Comparison of ENCODE assay signal across 10 mouse cellular contexts in the genomic region with DNA sequence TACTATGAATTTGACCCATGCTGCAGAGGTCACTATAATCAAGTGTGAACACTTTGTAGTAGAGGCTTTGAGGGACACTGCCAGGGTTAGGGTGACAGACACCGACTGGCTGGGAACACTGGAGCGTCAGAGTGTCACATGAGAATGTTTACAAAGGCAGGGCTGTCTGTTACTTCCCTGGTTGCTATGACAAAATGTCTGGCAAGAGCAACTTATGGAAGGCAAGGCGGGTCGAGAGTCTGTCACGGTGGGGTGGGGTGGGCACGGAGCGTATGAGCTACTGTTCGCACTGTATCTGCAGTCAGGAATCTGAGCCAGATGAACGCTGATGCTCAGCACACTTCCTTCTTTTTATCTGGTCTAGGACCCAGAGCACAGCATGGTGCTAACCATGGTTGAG. TPM values are rescaled to one million over a fixed set of nuclear protein-coding genes. Genes with fewer than 3 reads are reported as not detected.
DNase-seq lines count a peak whose midpoint lies in the region; ATAC-seq and TF ChIP-seq lines count a peak whose summit lies in the region.
"Had no signal": no experiment of that assay in that cellular context is flagged by ENCODE, and none has a peak within 500 bp of the region (broad histone marks: within the 10 kb centered on the region; RNA-seq: fewer than 3 reads in every experiment).

No protein-coding gene starts in this region.

- no peak for ATAC-seq in liver, postnatal 0 days
- 0 out of 2 replicates have a peak, but pooled peaks have one; percentile 22 for ATAC-seq in embryonic facial prominence, embryonic 12.5 days (ENCODE audit: insufficient number of reproducible peaks, insufficient read depth, low FRiP score, low TSS enrichment)
- ATAC-seq in lung, postnatal 0 days = peak; percentile 71

- no peak overlapping the region for H3K4me3 ChIP-seq in heart, embryonic 10.5 days
- no peak overlapping the region for H3K4me3 ChIP-seq in liver, adult 2 months (ENCODE audit: insufficient read depth, low read depth, low read length)
- H3K4me3 ChIP-seq in liver, postnatal 0 days (ENCODE audit: low read depth, low read length) = no peak overlapping the region
- H3K4me3 ChIP-seq in embryonic facial prominence, embryonic 12.5 days = no peak overlapping the region
- no peak overlapping the region for H3K4me3 ChIP-seq in lung, postnatal 0 days (ENCODE audit: low read depth, low read length)
- H3K4me3 ChIP-seq: erythroblast, embryonic 14.5 days had no signal

- intact Hi-C loops in left cerebral cortex, postnatal 14 days (cut with DNase I) = loop anchor here (2.0 kb wide), 1 partner anchor 442 kb away; no protein-coding TSS in a partner anchor

- no peak overlapping the region for H3K4me2 ChIP-seq in liver, postnatal 0 days (ENCODE audit: low read depth, low read length)
- no peak overlapping the region for H3K4me2 ChIP-seq in embryonic facial prominence, embryonic 12.5 days (replicated peaks)
- no peak overlapping the region for H3K4me2 ChIP-seq in lung, postnatal 0 days (replicated peaks; ENCODE audit: low read depth, low read length)

- whole genome bisulfite sequencing in heart, embryonic 10.5 days = 38% methylated on average over 9 of the region's 9 CpGs
- WGBS in liver, adult 2 months = 46% methylated on average over 9 of the region's 9 CpGs
- WGBS in liver, postnatal 0 days (ENCODE audit: insufficient replicate concordance) = 55% methylated on average over 9 of the region's 9 CpGs
- WGBS in embryonic facial prominence, embryonic 12.5 days = 50% methylated on average over 9 of the region's 9 CpGs
- WGBS in lung, postnatal 0 days = 26% methylated on average over 9 of the region's 9 CpGs

- TF ChIP-seq CTCF in liver, adult 2 months (IDR thresholded peaks at IDR 0.05; ENCODE audit: low read depth, low read length) = no peak
- no peak for TF ChIP-seq CTCF in liver, postnatal 0 days (IDR thresholded peaks at IDR 0.05; ENCODE audit: low read depth)
- no peak for TF ChIP-seq CTCF in lung, postnatal 0 days (IDR thresholded peaks at IDR 0.05)

- no peaks in the 10 kb centered on the region for H3K79me2 ChIP-seq in liver, adult 2 months (ENCODE audit: control insufficient read depth, insufficient read depth, low read length)

- H3K4me1 ChIP-seq in heart, embryonic 10.5 days = peaks cover 23% of the 10 kb centered on the region
- peaks cover 6% of the 10 kb centered on the region; the same call in 1 of the 2 replicates for H3K4me1 ChIP-seq in liver, adult 2 months (ENCODE audit: control insufficient read depth, insufficient read depth, low read length)
- H3K4me1 ChIP-seq in liver, postnatal 0 days (ENCODE audit: insufficient read depth) = 0 out of 2 replicates have a peak, but pooled peaks cover 5% of the 10 kb centered on the region
- no peaks in the 10 kb centered on the region for H3K4me1 ChIP-seq in embryonic facial prominence, embryonic 12.5 days
- no peaks in the 10 kb centered on the region for H3K4me1 ChIP-seq in lung, postnatal 0 days (ENCODE audit: insufficient read depth, low read depth, low read length)

- H3K9me3 ChIP-seq in heart, embryonic 10.5 days = no peaks in the 10 kb centered on the region
- no peaks in the 10 kb centered on the region for H3K9me3 ChIP-seq in liver, postnatal 0 days (ENCODE audit: low read length)
- H3K9me3 ChIP-seq in embryonic facial prominence, embryonic 12.5 days = no peaks in the 10 kb centered on the region
- no peaks in the 10 kb centered on the region for H3K9me3 ChIP-seq in lung, postnatal 0 days (ENCODE audit: low read length)

- DNase-seq in heart, embryonic 10.5 days (ENCODE audit: low spot score) = no peak
- DNase-seq in heart, adult 11 months = no peak
- peak; percentile 65 for DNase-seq in liver, adult 2 months (ENCODE audit: extremely low read depth, low read depth, low spot score)
- no peak for DNase-seq in liver, postnatal 0 days
- DNase-seq in lung, postnatal 0 days (ENCODE audit: low spot score) = peak; percentile 52
- no peak for DNase-seq in left cerebral cortex, postnatal 14 days (ENCODE audit: low spot score in 2 of 2)
- no peak for DNase-seq in spleen, postnatal 4 days (ENCODE audit: low spot score in 2 of 2)

- TF ChIP-seq POLR2A in liver, adult 2 months (IDR thresholded peaks at IDR 0.05; ENCODE audit: extremely low read depth, insufficient read depth, low read length) = no peak

- peak overlapping the region; percentile 25; the same call in 1 of the 2 replicates for H3K27ac ChIP-seq in heart, embryonic 10.5 days
- H3K27ac ChIP-seq in liver, adult 2 months (replicated peaks; ENCODE audit: insufficient read depth, low read depth, low read length) = no peak overlapping the region
- no peak overlapping the region for H3K27ac ChIP-seq in liver, postnatal 0 days (ENCODE audit: low read depth)
- H3K27ac ChIP-seq in embryonic facial prominence, embryonic 12.5 days = no peak overlapping the region
- no peak overlapping the region for H3K27ac ChIP-seq in lung, postnatal 0 days (ENCODE audit: low read length)

- no peak for TF ChIP-seq EP300 in liver, postnatal 0 days (IDR thresholded peaks at IDR 0.05; ENCODE audit: low read depth)
- TF ChIP-seq EP300 in lung, postnatal 0 days (IDR thresholded peaks at IDR 0.05) = no peak

- no peaks in the 10 kb centered on the region for H3K27me3 ChIP-seq in heart, embryonic 10.5 days (ENCODE audit: insufficient read depth, poor library complexity, severe bottlenecking)
- H3K27me3 ChIP-seq in liver, adult 2 months (ENCODE audit: control insufficient read depth, insufficient read depth, low read length) = no peaks in the 10 kb centered on the region
- H3K27me3 ChIP-seq in liver, postnatal 0 days (ENCODE audit: insufficient read depth, low read length) = no peaks in the 10 kb centered on the region
- no peaks in the 10 kb centered on the region for H3K27me3 ChIP-seq in embryonic facial prominence, embryonic 12.5 days
- no peaks in the 10 kb centered on the region for H3K27me3 ChIP-seq in lung, postnatal 0 days (replicated peaks; ENCODE audit: insufficient read depth, low read length)
- H3K27me3 ChIP-seq: CH12.LX had no signal

- no peaks in the 10 kb centered on the region for H3K36me3 ChIP-seq in heart, embryonic 10.5 days
- no peaks in the 10 kb centered on the region for H3K36me3 ChIP-seq in liver, adult 2 months (ENCODE audit: control insufficient read depth, insufficient read depth, low read length)
- no peaks in the 10 kb centered on the region for H3K36me3 ChIP-seq in liver, postnatal 0 days (replicated peaks; ENCODE audit: insufficient read depth, low read length)
- H3K36me3 ChIP-seq in embryonic facial prominence, embryonic 12.5 days = no peaks in the 10 kb centered on the region
- no peaks in the 10 kb centered on the region for H3K36me3 ChIP-seq in lung, postnatal 0 days (ENCODE audit: insufficient read depth, low read length)

- H3K9ac ChIP-seq in liver, adult 2 months (ENCODE audit: low read depth, low read length) = no peak overlapping the region
- H3K9ac ChIP-seq in liver, postnatal 0 days (replicated peaks) = no peak overlapping the region
- H3K9ac ChIP-seq in embryonic facial prominence, embryonic 12.5 days = no peak overlapping the region
- no peak overlapping the region for H3K9ac ChIP-seq in lung, postnatal 0 days (replicated peaks; ENCODE audit: low read depth)

RNA-seq across cellular contexts. Expression of gene Bhlhe41, which starts 34.7 kb away (rescaled TPM):
- 3.8 and 7.4 TPM in 2 replicates for polyA plus RNA-seq in heart, embryonic 10.5 days (2016; fragmentation: Nextera tagmentation; extraction: Ambion mirVana)
- total RNA-seq in liver, adult 2 months (2014; rRNA removed) = 0.40 and 1.8 TPM in 2 replicates
- 0.21 and 0.32 TPM in 2 replicates for polyA plus RNA-seq in liver, adult 2 months (2012; rRNA removed)
- polyA plus RNA-seq in liver, postnatal 0 days (2015; fragmentation: Nextera tagmentation; extraction: Ambion mirVana) = 0.22 and 0.24 TPM in 2 replicates
- polyA plus RNA-seq in embryonic facial prominence, embryonic 12.5 days (2016; fragmentation: Nextera tagmentation; extraction: Ambion mirVana) = 1.9 and 2.6 TPM in 2 replicates
- 3.1 and 4.6 TPM in 2 replicates for polyA plus RNA-seq in lung, postnatal 0 days (2015; fragmentation: Nextera tagmentation; extraction: Ambion mirVana)
- 10 to 100 TPM; 12.4 to 15.2 TPM for total RNA-seq in left cerebral cortex, postnatal 14 days (2021)

Comparison
In these comparisons a context has a peak if more than half of its experiments do, and no peak if none do; other contexts are left out.
1. DNase-seq: peak in liver, adult 2 months (single experiment) and lung, postnatal 0 days (single experiment); none in heart, embryonic 10.5 days (single experiment), heart, adult 11 months (single experiment), liver, postnatal 0 days (single experiment), left cerebral cortex, postnatal 14 days (0 of 2) and spleen, postnatal 4 days (0 of 2).